Mouse (Mus musculus): ENCODE measurements around the gene 4930590J08Rik. TPM values are rescaled to one million over a fixed set of nuclear protein-coding genes. Genes with fewer than 3 reads are reported as not detected.
A peak's percentile ranks its signal among the peaks of the same experiment; 100 is the strongest.

4930590J08Rik gene
- total and polyA plus RNA-seq, 2 experiments from 2014 or later = 0.36 to 3.7 TPM

GRCm38 (mm10) chr6:91978371-91979300 is 76.0 kb downstream of the 4930590J08Rik start, which contains the start of gene Fgd5:
TSS of gene Fgd5 (plus strand) at chr6:91978878.
- peak within 1 kb of the TSS; percentile 35; the same call in 1 of the 2 replicates for H3K27ac ChIP-seq (ENCODE audit: low read depth, low read length)
- WGBS = under 1% methylated on average over 56 of the region's 62 CpGs
- no peaks in the 10 kb centered on the region for H3K9me3 ChIP-seq (ENCODE audit: low read length)

GRCm38 (mm10) chr6:91979301-91979996 is 76.8 kb downstream of the 4930590J08Rik start:
- Histone ChIP-seq H3K36me3 (ENCODE audit: insufficient read depth) (no peaks in the 10 kb centered on the region), H3K27me3 (ENCODE audit: insufficient read depth, low read length) (peaks cover 6% of the 10 kb centered on the region; the same call in 1 of the 2 replicates), H3K4me3 (ENCODE audit: low read depth, low read length) (peak overlapping the region; percentile 62), H3K9me3 (ENCODE audit: low read length) (no peaks in the 10 kb centered on the region), H3K27ac (ENCODE audit: low read depth, low read length) (no peak overlapping the region), H3K4me2 (ENCODE audit: low read depth) (peak overlapping the region; percentile 99), H3K4me1 (ENCODE audit: insufficient read depth) (peaks cover 7% of the 10 kb centered on the region; the same call in 1 of the 2 replicates), H3K9ac (peak overlapping the region; percentile 56)
- 11% methylated on average over 23 of the region's 23 CpGs for WGBS
- 0 out of 2 replicates have a peak, but pooled peaks have one; percentile 7 for ATAC-seq
- TF ChIP-seq CTCF (IDR thresholded peaks at IDR 0.05; ENCODE audit: low read depth) = no peak
- no peak for DNase-seq

More at GRCm38 (mm10) chr6:91978371-91979300, 76.0 kb downstream of the 4930590J08Rik start, which contains the start of gene Fgd5:
- Histone ChIP-seq H3K4me1 (ENCODE audit: insufficient read depth) (peaks cover 7% of the 10 kb centered on the region; the same call in 1 of the 2 replicates), H3K4me3 (ENCODE audit: low read depth, low read length) (peak within 1 kb of the TSS; percentile 62), H3K27me3 (ENCODE audit: insufficient read depth, low read length) (peaks cover 6% of the 10 kb centered on the region; the same call in 1 of the 2 replicates), H3K9ac (peak within 1 kb of the TSS; percentile 56), H3K36me3 (ENCODE audit: insufficient read depth) (no peaks in the 10 kb centered on the region), H3K4me2 (ENCODE audit: low read depth) (peak within 1 kb of the TSS; percentile 99)
- ATAC-seq (peak; percentile 80), DNase-seq (peak; percentile 25)
- TF ChIP-seq CTCF (IDR thresholded peaks at IDR 0.05; ENCODE audit: low read depth) = no peak

GRCm38 (mm10) chr6:91980011-91980410 is 77.4 kb downstream of the 4930590J08Rik start:
- H3K27me3 ChIP-seq (ENCODE audit: insufficient read depth, low read length) = peaks cover 6% of the 10 kb centered on the region; the same call in 1 of the 2 replicates
- H3K9me3 ChIP-seq (ENCODE audit: low read length) = no peaks in the 10 kb centered on the region
- H3K4me3 ChIP-seq (ENCODE audit: low read depth, low read length) = no peak overlapping the region
- H3K9ac ChIP-seq = no peak overlapping the region
- ATAC-seq (no peak), DNase-seq (no peak)
- no peak overlapping the region for H3K27ac ChIP-seq (ENCODE audit: low read depth, low read length)
- H3K4me2 ChIP-seq (ENCODE audit: low read depth) = no peak overlapping the region
- no peak for TF ChIP-seq CTCF (IDR thresholded peaks at IDR 0.05; ENCODE audit: low read depth)
- peaks cover 7% of the 10 kb centered on the region; the same call in 1 of the 2 replicates for H3K4me1 ChIP-seq (ENCODE audit: insufficient read depth)
- H3K36me3 ChIP-seq (ENCODE audit: insufficient read depth) = no peaks in the 10 kb centered on the region
- WGBS = 59% methylated on average over 3 of the region's 3 CpGs

- ATAC-seq (no peak), DNase-seq (no peak)
- H3K4me3 ChIP-seq (ENCODE audit: low read depth, low read length) = no peak overlapping the region
- no peaks in the 10 kb centered on the region for H3K9me3 ChIP-seq (ENCODE audit: low read length)
- H3K9ac ChIP-seq = no peak overlapping the region
- 91% methylated on average over 8 of the region's 8 CpGs for WGBS
- no peak overlapping the region for H3K27ac ChIP-seq (ENCODE audit: low read depth, low read length)
- no peak for TF ChIP-seq CTCF (IDR thresholded peaks at IDR 0.05; ENCODE audit: low read depth)
- H3K27me3 ChIP-seq (ENCODE audit: insufficient read depth, low read length) = no peaks in the 10 kb centered on the region
- no peaks in the 10 kb centered on the region for H3K36me3 ChIP-seq (ENCODE audit: insufficient read depth)
- no peaks in the 10 kb centered on the region for H3K4me1 ChIP-seq (ENCODE audit: insufficient read depth)
- H3K4me2 ChIP-seq (ENCODE audit: low read depth) = no peak overlapping the region
These were observed 87.5 kb downstream of the 4930590J08Rik start for GRCm38 (mm10) chr6:91990101-91990500.

GRCm38 (mm10) chr6:91992823-91993222 is 90.2 kb downstream of the 4930590J08Rik start:
- DNase-seq (no peak), ATAC-seq (no peak)
- Histone ChIP-seq H3K27ac (ENCODE audit: low read depth, low read length) (no peak overlapping the region), H3K4me3 (ENCODE audit: low read depth, low read length) (no peak overlapping the region), H3K4me1 (ENCODE audit: insufficient read depth) (no peaks in the 10 kb centered on the region), H3K9me3 (ENCODE audit: low read length) (no peaks in the 10 kb centered on the region), H3K4me2 (ENCODE audit: low read depth) (no peak overlapping the region), H3K9ac (no peak overlapping the region), H3K27me3 (ENCODE audit: insufficient read depth, low read length) (no peaks in the 10 kb centered on the region), H3K36me3 (ENCODE audit: insufficient read depth) (no peaks in the 10 kb centered on the region)
- 81% methylated on average over 2 of the region's 2 CpGs for whole genome bisulfite sequencing
- no peak for TF ChIP-seq CTCF (IDR thresholded peaks at IDR 0.05; ENCODE audit: low read depth)

GRCm38 (mm10) chr6:91993795-91994505 is 91.3 kb downstream of the 4930590J08Rik start:
- no peak for ATAC-seq
- no peak overlapping the region for H3K27ac ChIP-seq (ENCODE audit: low read depth, low read length)
- H3K27me3 ChIP-seq (ENCODE audit: insufficient read depth, low read length) = no peaks in the 10 kb centered on the region
- no peak for TF ChIP-seq CTCF (IDR thresholded peaks at IDR 0.05; ENCODE audit: low read depth)
- H3K4me3 ChIP-seq (ENCODE audit: low read depth, low read length) = no peak overlapping the region
- no peak overlapping the region for H3K9ac ChIP-seq
- H3K36me3 ChIP-seq (ENCODE audit: insufficient read depth) = no peaks in the 10 kb centered on the region
- WGBS = 82% methylated on average over 8 of the region's 8 CpGs
- H3K4me2 ChIP-seq (ENCODE audit: low read depth) = no peak overlapping the region
- no peak for DNase-seq
- H3K4me1 ChIP-seq (ENCODE audit: insufficient read depth) = no peaks in the 10 kb centered on the region
- H3K9me3 ChIP-seq (ENCODE audit: low read length) = no peaks in the 10 kb centered on the region

All from forebrain, postnatal 0 days (tissue).